Mouse (Mus musculus) hindbrain, embryonic 11.5 days (tissue): ENCODE results near the gene Smad1. TPM values are rescaled to one million over a fixed set of nuclear protein-coding genes. Genes with fewer than 3 reads are reported as not detected.

Source experiments
- ATAC-seq: fragments of 200-750 bp; cut with Nextera tagmentation; 2 replicates; pipeline ENCODE4 v1.8.0; 2017; ENCODE audit warnings: mild to moderate bottlenecking, moderate TSS enrichment, moderate library complexity; ENCODE audit not compliant: low FRiP score
- DNase-seq: peaks from one replicate; pipeline ENCODE4 v3.0.0-alpha.2; 2015; ENCODE audit warnings: low spot score
- H3K27ac ChIP-seq: fragments of 300-500 bp; sonication (generic); 2 replicates; pipeline ENCODE4 v1.5.1; 2014; ENCODE audit warnings: mild to moderate bottlenecking, low read depth, low read length
- H3K27me3 ChIP-seq: fragments of 300-500 bp; sonication (generic); 2 replicates; pipeline ENCODE4 v1.6.1; 2014; ENCODE audit warnings: mild to moderate bottlenecking, low read length, moderate library complexity, mixed read lengths; ENCODE audit not compliant: control insufficient read depth, insufficient read depth
- H3K36me3 ChIP-seq: fragments of 300-500 bp; sonication (generic); 2 replicates; pipeline ENCODE4 v1.6.1; 2014; ENCODE audit warnings: mild to moderate bottlenecking, low read length, moderate library complexity, mixed read lengths; ENCODE audit not compliant: control insufficient read depth, insufficient read depth
- H3K4me1 ChIP-seq: fragments of 300-500 bp; sonication (generic); replicated peaks from 2 replicates; pipeline ENCODE4 v1.6.1; 2014; ENCODE audit warnings: low read length, mixed read lengths; ENCODE audit not compliant: control insufficient read depth, insufficient read depth
- H3K4me2 ChIP-seq: fragments of 300-500 bp; sonication (generic); replicated peaks from 2 replicates; pipeline ENCODE4 v1.6.1; 2014; ENCODE audit warnings: mild to moderate bottlenecking, low read depth, low read length
- H3K4me3 ChIP-seq: fragments of 300-500 bp; sonication (generic); 2 replicates; pipeline ENCODE4 v1.5.1; 2014; ENCODE audit warnings: low read depth, low read length
- H3K9ac ChIP-seq: fragments of 300-500 bp; sonication (generic); 2 replicates; pipeline ENCODE4 v1.6.1; 2014; ENCODE audit warnings: low read depth, low read length
- H3K9me3 ChIP-seq: fragments of 300-500 bp; sonication (generic); 2 replicates; pipeline ENCODE4 v1.6.1; 2016; ENCODE audit warnings: low read length; ENCODE audit not compliant: control insufficient read depth
- WGBS: fragments of 180-500 bp; shearing (Covaris S2); extraction: QIAGEN DNeasy Blood & Tissue Kit; methylation state at CpG from one replicate; pipeline ENCODE4 v1.1.7; 2014; 5-methylcytosine and 5-hydroxymethylcytosine counted together
- polyA plus RNA-seq: library from polyadenylated mRNA; unstranded; fragments of >200 nt; fragmentation: Nextera tagmentation; extraction: Ambion mirVana; gene quantifications from 2 replicates; pipeline ENCODE4 v1.2.1, GENCODE M21; 2014

Smad1 gene
- polyA plus RNA-seq, 1 experiment from 2014 or later: 62.6 TPM

DNA sequence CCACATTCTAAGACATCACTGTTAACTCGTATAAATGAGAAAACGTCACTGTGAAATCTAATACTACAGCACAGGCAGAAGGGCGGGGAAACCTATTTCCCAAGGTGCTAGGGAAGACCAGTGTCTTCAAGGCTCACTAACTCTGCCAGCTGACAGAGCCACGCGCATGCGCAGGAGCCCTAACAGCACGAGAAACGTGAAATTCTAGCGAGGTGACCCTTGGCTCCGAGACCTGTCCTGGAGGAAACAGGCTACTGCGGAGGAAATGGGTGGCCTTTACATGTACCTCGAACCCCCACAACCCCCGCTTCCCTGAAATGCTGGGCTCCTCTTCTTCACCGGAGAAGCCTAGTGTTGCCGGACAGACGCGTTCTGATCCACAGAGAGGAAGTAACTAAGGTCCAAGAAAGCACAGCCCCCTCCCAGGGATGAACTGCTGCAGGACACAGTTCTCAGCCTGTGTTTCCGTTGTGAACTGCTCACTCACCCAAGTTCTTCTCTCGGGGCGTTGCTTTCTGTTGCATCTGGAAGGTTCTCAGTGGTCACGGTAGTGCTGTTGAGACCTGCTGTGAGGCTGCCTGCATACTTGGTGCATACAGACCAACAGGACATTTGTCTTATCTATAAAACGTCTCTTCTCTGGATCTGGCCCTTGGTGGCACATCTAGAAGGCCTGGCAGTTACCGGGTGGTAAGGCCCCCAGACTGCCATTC, 10.1 kb downstream of the Smad1 start:
- Histone ChIP-seq H3K9me3 (no peaks in the 10 kb centered on the region), H3K27me3 (no peaks in the 10 kb centered on the region), H3K9ac (no peak overlapping the region), H3K36me3 (peaks cover 4% of the 10 kb centered on the region; the same call in 1 of the 2 replicates), H3K4me3 (no peak overlapping the region), H3K27ac (no peak overlapping the region), H3K4me1 (no peaks in the 10 kb centered on the region), H3K4me2 (no peak overlapping the region)
- DNase-seq (no peak), ATAC-seq (no peak)
- WGBS: 81% methylated on average over 23 of the region's 23 CpGs

DNA sequence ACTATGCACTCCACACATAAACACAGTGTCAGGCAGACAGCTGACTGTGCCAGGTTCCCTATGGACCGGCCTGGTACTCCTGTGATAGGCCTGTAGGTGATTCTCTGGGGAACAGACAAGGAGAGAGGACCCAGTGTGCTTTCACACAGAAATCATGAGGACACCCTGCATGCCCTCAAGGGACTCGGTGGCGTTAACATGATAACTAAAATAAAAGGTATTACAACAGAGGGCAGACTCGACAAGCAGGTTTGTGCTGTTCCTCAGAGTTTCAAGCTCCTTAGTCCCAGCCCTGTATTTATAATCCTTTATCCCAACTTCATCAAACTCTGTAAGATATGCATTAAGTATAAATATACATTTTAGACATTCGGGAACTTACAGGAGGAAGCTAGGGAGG, 12.5 kb downstream of the Smad1 start:
- Histone ChIP-seq H3K27ac (no peak overlapping the region), H3K9ac (no peak overlapping the region), H3K4me1 (peaks cover 6% of the 10 kb centered on the region), H3K4me3 (no peak overlapping the region), H3K36me3 (peaks cover 4% of the 10 kb centered on the region; the same call in 1 of the 2 replicates), H3K9me3 (no peaks in the 10 kb centered on the region), H3K4me2 (no peak overlapping the region), H3K27me3 (no peaks in the 10 kb centered on the region)
- DNase-seq (no peak), ATAC-seq (no peak)
- 94% methylated on average over 5 of the region's 5 CpGs for WGBS

DNA sequence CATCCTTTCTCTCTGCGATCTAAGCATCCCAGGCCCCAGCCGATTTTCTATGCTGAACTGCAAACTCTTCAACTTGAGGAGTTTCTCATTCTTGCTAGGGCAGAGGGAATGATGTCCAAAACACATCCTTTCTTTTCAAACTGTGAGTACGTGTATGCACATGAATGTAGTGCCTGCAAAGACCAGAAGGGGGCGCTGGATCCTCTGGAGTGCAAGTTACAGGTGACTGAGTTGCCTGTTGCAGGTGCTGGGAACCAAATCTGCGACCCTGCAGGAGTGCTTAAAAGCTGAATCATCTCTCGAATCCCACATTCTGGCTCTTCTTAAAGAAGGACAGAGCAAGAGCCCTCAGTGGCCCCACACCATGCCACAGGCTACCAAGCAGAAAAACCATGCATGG, 13.0 kb downstream of the Smad1 start:
- H3K4me2 ChIP-seq: no peak overlapping the region
- H3K9me3 ChIP-seq: no peaks in the 10 kb centered on the region
- H3K27me3 ChIP-seq: no peaks in the 10 kb centered on the region
- DNase-seq (no peak), ATAC-seq (no peak)
- peaks cover 6% of the 10 kb centered on the region for H3K4me1 ChIP-seq
- 72% methylated on average over 6 of the region's 6 CpGs for WGBS
- H3K9ac ChIP-seq: no peak overlapping the region
- peaks cover 4% of the 10 kb centered on the region; the same call in 1 of the 2 replicates for H3K36me3 ChIP-seq
- H3K4me3 ChIP-seq: no peak overlapping the region
- H3K27ac ChIP-seq: no peak overlapping the region

DNA sequence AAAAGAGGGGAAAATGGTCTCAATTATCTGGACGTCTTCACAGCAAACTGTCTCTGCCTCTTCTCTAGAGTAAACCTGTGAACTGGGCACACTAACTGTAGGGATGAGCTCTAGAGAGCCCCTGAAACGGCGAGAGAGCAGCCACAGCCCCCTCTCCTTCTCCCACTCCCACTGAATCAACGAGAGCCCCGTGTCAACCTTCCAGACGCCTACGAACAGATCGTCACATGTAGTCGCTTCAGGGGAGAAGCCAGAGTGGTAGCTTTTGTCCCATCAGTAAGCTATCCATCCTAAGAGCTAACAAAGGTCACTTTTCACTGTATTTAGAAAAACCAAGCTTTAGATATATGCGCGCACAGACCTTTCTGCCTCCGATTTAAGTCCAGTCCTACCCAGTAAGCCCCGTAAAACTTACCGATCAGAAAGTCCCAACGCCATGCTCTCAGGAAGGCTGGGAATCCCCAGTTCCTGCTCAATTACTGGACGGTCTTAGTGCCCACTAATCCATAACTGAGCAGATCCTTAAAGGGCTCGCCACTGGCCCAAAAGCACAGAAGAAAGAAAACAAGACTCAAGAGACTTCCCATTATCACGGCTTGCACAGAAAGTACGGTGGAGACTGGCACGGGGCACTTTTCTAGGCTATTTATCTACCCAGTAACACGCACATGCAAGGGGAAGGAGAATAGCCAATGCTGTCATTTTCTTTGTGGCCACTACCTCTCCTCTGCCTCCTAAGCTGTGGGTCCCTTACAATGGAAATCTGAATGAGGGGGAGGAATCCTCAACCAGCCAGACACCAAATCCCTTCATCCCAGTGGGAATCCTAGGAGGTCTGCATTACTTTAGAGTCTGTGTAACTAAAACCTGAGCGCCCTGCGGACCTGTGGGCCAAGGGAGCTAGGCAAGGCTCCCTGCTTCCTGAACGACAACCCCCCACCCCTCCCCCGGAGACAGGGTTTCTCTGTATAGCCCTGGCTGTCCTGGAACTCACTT, 14.7 kb downstream of the Smad1 start:
- Histone ChIP-seq H3K36me3 (peaks cover 4% of the 10 kb centered on the region; the same call in 1 of the 2 replicates), H3K4me1 (peaks cover 6% of the 10 kb centered on the region), H3K9ac (no peak overlapping the region), H3K9me3 (no peaks in the 10 kb centered on the region), H3K4me3 (no peak overlapping the region), H3K27me3 (no peaks in the 10 kb centered on the region), H3K27ac (no peak overlapping the region), H3K4me2 (no peak overlapping the region; the same call in 1 of the 2 replicates)
- 24% methylated on average over 25 of the region's 25 CpGs for WGBS
- peak; percentile 26 for DNase-seq
- ATAC-seq: no peak

DNA sequence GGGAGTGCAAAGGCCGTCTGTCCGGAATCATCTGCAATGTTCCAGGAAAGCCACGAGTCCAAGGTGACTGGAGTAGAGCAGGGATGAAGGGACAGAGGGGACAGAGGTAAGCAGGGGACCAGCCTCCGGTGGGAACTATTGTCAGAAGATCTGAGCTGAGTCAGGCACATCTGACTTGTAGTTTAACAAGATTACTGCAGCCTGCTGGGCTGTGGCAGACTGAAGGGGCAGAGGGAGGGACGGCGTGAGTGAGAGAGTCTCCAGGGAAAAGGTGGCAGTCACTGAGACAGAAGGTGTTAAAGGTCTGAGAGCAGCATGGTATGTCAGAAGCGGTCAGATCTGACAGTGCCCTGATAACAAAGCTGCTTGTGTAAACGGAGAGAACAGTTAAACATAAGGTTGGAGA, 16.5 kb downstream of the Smad1 start:
- Histone ChIP-seq H3K4me3 (no peak overlapping the region), H3K9ac (no peak overlapping the region), H3K36me3 (no peaks in the 10 kb centered on the region), H3K9me3 (no peaks in the 10 kb centered on the region), H3K4me1 (peaks cover 6% of the 10 kb centered on the region), H3K27me3 (no peaks in the 10 kb centered on the region), H3K4me2 (no peak overlapping the region), H3K27ac (0 out of 2 replicates have a peak overlapping the region, but pooled peaks have one; percentile 20)
- peak; percentile 31 for DNase-seq
- WGBS: 18% methylated on average over 8 of the region's 8 CpGs
- ATAC-seq: peak; percentile 23; the same call in 1 of the 2 replicates

DNA sequence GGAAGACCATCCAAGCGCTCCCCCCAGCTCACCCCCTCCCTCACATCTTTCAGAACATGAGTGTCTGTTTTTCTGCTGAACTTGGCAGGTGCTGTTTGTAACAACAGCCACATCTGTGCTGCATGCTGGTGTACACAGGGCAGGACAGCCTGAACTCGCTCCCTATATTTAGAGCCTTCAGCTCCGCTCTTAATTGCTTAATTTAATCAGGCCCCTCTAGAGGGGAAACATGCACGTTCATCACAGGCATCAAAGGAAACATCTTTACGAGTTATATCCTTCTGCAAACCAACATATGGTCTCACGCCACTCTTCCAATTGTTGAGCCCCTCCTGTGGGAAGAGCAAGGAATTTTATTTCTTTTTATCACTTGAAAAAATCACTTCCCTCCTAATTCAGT, 17.5 kb downstream of the Smad1 start:
- DNase-seq: no peak
- Histone ChIP-seq H3K4me3 (no peak overlapping the region), H3K4me2 (no peak overlapping the region), H3K27me3 (no peaks in the 10 kb centered on the region), H3K27ac (no peak overlapping the region), H3K9me3 (no peaks in the 10 kb centered on the region), H3K9ac (no peak overlapping the region), H3K36me3 (no peaks in the 10 kb centered on the region), H3K4me1 (peaks cover 6% of the 10 kb centered on the region)
- ATAC-seq: no peak
- 64% methylated on average over 6 of the region's 6 CpGs for WGBS

DNA sequence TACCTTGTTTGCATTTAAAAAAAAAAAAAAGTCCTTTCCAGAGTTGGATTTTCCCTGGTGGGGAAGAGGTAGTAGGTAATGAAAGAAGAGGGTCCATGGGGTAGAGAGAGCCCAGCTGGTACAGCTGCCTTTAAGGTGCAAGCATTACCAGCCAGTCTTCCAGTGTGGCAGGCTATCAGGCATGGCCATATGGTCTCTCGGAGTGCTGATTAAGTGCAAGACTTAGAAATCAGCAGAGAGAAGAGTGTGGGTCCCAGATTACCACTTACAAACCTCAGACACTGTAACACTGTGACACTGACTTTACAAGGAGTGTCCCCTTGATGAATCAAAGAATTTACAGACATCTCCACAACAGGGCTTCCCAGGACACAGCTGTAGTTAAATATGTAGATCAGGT, 18.9 kb downstream of the Smad1 start:
- Histone ChIP-seq H3K9ac (no peak overlapping the region), H3K27ac (no peak overlapping the region), H3K36me3 (no peaks in the 10 kb centered on the region), H3K9me3 (no peaks in the 10 kb centered on the region), H3K4me3 (no peak overlapping the region), H3K4me1 (peaks cover 6% of the 10 kb centered on the region), H3K4me2 (no peak overlapping the region), H3K27me3 (no peaks in the 10 kb centered on the region)
- ATAC-seq (no peak), DNase-seq (no peak)
- 87% methylated on average over 1 of the region's 1 CpGs for WGBS

DNA sequence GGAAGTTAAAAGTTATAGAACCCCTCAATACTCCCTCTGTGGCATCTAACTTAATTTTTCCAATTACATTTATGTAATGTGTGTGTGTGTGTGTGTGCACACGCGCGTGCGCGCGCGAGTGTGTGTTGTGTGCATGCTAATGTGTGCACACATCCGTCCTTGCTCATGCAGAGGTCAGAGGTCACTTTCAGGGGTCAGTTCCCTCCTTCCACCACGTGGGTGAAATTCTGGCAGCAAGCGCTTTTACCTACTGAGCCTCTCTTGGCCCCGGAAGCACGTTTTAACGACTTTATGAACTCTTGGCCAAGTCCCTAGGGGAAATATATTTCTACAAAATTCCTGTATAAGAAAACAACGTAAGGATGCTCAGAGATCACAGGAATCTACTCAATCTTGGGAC, 19.3 kb downstream of the Smad1 start:
- no peaks in the 10 kb centered on the region for H3K27me3 ChIP-seq
- no peak for DNase-seq
- no peak overlapping the region for H3K9ac ChIP-seq
- no peak overlapping the region for H3K27ac ChIP-seq
- H3K4me2 ChIP-seq: no peak overlapping the region
- no peaks in the 10 kb centered on the region for H3K9me3 ChIP-seq
- no peak overlapping the region for H3K4me3 ChIP-seq
- no peaks in the 10 kb centered on the region for H3K36me3 ChIP-seq
- H3K4me1 ChIP-seq: peaks cover 6% of the 10 kb centered on the region
- WGBS: 73% methylated on average over 14 of the region's 14 CpGs
- no peak for ATAC-seq
